Mouse (Mus musculus): ENCODE measurements around the gene Phf3. TPM values are rescaled to one million over a fixed set of nuclear protein-coding genes. Genes with fewer than 3 reads are reported as not detected.

Gene Phf3
- 10 to 100 TPM; 72.6 to 79.8 TPM for polyA plus RNA-seq (2017; shearing (Covaris generic))

GRCm38 (mm10) chr1:30873541-30874260, at the start of gene Phf3:
Phf3 (minus strand) TSS chr1:30873921.

Other genes starting within 250 kb of the Phf3 start
- not detected for gene AC153137.1, start 104.0 kb upstream of the Phf3 start, polyA plus RNA-seq (2017; shearing (Covaris generic))

Measured in inflammation-experienced regulatory T-cells (primary cell).